Mouse (Mus musculus): Measurements from ENCODE around the gene Stard7.

The Stard7 gene

GRCm38 (mm10) chr2:127315155-127315470 is 45.1 kb downstream of the Stard7 start:
- in situ Hi-C loops (cut with MboI, MseI), result loop anchor here (25.0 kb wide), 1 partner anchor 1122 kb away; no protein-coding TSS in a partner anchor

- in situ Hi-C loops (cut with MboI, MseI), result loop anchor here (25.0 kb wide), 1 partner anchor 1121 kb away; no protein-coding TSS in a partner anchor
Measured at GRCm38 (mm10) chr2:127316431-127316830, 46.4 kb downstream of the Stard7 start.

GRCm38 (mm10) chr2:127318136-127318535 is 48.1 kb downstream of the Stard7 start:
- in situ Hi-C loops (cut with MboI, MseI), result loop anchor here (25.0 kb wide), 1 partner anchor 1119 kb away; no protein-coding TSS in a partner anchor

- in situ Hi-C loops (cut with MboI, MseI), result loop anchor here (25.0 kb wide), 1 partner anchor 1118 kb away; no protein-coding TSS in a partner anchor
Measured at GRCm38 (mm10) chr2:127319071-127319470, 49.1 kb downstream of the Stard7 start.

- in situ Hi-C loops (cut with MboI, MseI), result loop anchor here (25.0 kb wide), 1 partner anchor 1115 kb away; no protein-coding TSS in a partner anchor
Measured at GRCm38 (mm10) chr2:127322671-127323285, 52.8 kb downstream of the Stard7 start.

DNA sequence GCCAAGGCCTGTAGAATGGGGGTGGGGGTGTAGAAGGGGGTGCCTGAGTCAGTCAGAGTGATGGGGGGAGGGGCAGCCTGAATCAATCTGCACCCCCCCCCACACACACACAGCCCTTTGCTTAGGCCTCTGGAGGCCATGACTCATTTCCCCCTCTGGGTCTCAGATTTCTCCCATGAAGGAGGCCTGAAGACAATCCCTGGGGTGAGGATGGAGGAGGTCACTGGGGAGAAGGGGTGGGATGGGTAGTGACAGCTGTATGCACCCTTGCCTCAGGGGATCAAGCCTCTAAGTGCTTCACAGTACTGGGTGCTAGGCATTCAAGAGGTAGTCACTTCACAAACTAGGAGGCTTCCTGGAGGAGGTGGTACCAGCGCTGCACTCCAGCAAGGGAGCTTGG is 53.6 kb downstream of the Stard7 start:
- in situ Hi-C loops (cut with MboI, MseI), result loop anchor here (25.0 kb wide), 1 partner anchor 1114 kb away; no protein-coding TSS in a partner anchor

- in situ Hi-C loops (cut with MboI, MseI), result loop anchor here (25.0 kb wide), 1 partner anchor 1113 kb away; no protein-coding TSS in a partner anchor
Measured at GRCm38 (mm10) chr2:127324456-127324855, 54.4 kb downstream of the Stard7 start.

DNA sequence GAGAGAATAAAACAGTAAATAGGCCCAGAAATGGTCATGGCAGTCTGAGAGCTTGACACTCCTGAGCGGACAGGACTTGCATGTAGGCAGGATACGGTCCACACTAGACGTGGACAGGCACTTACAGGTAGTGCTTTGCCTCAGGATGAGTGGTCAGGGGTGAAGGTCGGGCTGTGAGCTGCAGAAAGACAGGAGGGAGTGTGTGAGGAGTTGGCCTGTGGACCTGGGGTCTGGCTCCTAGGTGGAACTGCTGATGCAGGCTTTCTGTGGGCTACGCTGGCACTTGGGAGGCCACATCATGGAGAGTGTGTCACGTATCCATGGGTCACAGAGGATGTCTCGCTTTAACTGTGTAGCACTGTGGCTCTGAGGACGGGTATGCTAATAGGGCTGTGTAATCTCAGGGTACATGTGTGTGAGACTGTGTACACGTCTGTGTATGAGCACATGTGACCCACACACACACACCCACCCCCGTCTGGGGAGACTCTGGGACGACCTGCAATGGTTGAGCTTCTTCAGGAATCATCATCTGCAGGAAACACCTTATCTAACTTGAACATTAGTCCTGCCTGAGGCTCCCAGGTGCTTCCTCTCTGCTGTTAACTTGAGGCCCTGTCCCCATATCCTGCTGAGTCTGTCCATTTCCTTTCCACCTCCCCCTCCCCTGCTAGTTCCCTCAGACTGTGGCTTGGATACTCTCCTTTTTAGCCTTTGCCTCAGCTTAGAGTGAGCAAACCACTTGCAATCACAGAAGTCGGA is 58.3 kb downstream of the Stard7 start:
- in situ Hi-C loops (cut with MboI, MseI), result no loop called here

DNA sequence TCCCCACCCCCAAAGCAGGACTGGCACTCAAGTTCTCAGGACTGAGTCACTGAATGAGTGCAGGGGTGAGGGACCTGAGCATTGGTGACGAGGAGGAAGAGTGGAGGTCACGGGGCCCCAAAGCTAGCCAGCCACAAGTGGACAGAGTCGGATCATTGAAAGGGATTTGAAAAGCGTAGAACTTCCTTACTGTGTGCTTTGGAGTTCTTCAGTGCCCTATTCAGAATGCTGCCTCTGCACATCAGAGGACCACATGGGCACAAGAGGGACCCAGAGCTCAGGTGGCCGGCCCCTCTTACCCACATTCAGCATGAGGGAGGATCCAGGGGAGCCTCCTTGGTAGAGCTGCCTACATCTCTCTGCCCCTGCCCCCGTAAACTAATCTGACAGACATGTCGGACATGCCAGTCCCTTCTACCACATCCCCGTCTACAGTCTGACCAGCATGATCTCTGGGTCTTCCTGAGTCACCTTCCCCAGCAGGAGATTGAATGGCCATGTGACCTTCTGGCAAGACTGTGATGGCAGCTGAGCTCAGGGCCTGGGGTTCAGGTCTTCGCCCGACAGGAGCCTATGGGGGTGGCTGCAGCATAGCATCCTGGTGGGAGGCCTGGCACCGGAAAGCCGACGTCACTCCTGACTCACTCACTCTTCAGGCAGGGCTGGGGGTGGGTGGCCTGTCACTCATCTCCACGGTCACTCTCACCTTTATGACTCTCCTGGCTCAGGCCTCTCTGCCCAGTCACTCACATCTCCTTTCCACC is 63.0 kb downstream of the Stard7 start:
- in situ Hi-C loops (cut with MboI, MseI), result no loop called here

DNA sequence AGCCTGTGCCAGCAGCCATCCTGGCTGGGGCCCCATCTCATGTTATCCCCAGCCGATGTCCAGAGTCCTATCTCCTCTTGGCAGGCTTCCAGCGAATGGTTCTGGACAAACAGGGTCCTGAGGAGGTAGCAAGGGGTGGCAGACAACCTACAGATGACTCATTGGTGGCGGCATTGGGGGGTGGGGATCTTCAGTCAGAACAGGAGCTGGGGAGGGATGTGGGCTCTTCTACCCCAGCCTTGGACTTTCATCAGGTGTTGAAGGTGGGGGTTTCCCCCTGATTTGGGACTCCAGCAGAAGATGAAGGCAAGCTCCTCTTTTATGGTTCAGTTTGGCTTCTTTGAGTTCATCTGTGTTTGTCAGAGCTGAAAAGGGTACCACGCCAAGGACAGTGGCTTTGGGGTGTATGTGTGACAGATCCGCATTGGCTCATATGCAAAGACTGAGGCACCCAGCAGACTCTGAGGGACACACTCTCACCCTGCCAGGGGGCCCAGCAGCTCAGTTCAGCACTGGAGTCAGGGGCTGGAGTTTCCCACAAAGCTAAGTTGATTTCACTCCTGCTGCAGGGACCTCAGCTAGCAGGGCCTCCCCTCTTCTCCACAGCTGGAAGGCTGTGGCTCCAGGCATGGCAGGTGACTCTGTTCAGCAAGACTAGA is 64.1 kb downstream of the Stard7 start:
- in situ Hi-C loops (cut with MboI, MseI), result no loop called here

DNA sequence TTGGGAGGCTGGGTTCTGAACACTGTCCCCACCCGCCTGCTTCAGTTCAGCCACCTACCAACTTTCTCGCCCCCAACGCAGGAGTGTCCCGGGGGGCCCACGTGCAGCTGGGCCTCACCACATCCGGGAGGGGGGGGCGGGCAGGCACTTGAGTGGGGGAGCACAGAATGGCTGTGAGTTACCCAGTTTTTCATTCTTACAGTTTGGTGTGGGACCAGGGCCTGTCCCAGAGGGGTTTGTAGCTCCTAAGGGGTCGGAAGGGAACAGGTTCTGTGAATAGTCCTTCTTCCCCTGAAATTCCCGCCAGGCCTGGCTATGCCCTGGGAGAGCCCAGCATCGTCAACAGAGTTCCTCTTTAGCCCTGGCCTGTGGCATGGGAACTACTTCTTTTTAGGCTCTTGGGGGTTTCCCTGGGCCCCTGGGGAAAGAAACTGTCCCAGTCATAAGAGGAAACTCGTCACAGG is 65.1 kb downstream of the Stard7 start:
- in situ Hi-C loops (cut with MboI, MseI), result no loop called here

DNA sequence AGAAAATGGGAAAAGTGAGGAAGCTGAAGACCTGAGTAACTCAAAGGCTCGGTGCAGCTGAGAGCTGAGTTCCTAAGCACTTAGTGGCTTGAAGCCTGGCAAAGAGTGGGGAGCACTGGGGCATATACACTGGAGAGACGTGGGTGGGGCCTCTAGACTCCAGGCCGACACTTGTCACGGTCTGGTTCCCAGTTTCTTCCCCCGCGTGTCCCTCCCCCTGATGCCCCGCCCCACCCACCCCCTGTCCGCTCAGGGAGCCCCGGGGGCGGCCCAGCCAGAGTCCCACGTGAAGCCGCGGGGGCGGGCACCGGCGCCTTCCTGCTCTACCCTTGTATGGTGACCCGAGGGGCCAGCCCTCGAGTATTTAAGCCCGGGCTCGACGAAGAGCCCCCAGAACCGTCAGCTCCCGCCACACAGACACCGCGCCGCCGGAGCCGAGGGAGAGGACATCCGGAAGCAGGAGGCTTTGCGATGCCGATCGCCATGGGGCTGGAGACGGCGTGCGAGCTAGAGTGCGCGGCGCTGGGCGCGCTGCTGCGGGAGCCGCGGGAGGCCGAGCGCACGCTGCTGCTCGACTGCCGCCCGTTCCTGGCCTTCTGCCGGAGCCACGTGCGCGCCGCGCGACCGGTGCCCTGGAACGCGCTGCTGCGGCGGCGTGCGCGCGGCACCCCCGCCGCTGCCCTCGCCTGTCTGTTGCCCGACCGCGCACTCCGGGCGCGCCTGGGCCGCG is 65.9 kb downstream of the Stard7 start, which contains the start of gene Dusp2:
Dusp2 (plus strand) TSS at position 393 of the 730 bp plus-strand sequence.
- in situ Hi-C loops (cut with MboI, MseI), result no loop called here

GRCm38 (mm10) chr2:127336497-127336832 is 66.4 kb downstream of the Stard7 start:
- in situ Hi-C loops (cut with MboI, MseI), result no loop called here

GRCm38 (mm10) chr2:127336885-127337284 is 66.9 kb downstream of the Stard7 start:
- in situ Hi-C loops (cut with MboI, MseI), result no loop called here

- in situ Hi-C loops (cut with MboI, MseI), result no loop called here
Measured at GRCm38 (mm10) chr2:127337531-127337930, 67.5 kb downstream of the Stard7 start.

DNA sequence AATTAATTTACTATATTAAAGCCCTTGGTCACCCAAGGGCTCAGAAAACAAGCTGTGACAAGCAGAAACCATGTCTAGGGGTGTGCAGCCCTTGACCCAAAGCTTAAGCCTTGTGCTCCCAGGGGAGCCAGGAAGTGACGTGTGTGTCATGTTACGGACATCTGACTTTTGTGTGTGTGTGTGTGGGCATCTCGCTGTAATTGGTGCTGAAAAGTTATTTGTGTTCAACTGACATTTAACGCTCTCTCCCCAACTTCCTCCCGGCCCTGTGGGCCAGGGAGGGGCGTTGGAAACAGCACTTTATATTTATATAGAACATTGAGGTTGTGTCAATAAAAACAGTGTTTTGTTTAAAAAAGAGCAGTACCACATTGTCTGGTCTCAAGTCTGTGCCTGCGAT is 68.0 kb downstream of the Stard7 start:
- in situ Hi-C loops (cut with MboI, MseI), result no loop called here

DNA sequence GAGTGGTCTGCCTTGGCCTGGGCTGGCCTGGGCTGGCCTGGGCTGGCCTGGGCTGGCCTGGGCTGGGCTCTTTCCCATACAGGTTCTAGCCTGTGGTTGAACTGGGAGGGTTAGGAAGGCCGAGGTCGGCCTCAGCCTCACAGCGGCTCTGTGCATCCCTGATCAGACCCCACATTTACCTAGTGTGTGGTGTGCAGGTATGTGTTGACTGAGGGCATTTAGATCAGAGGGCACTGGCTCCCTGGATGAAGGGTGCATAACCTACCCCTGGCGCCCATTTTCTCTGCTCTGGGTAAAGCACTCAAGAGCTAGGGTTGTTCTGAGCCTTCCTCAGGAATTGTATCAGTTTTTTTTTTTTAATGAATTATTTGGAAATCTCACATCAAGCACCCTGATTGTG is 68.4 kb downstream of the Stard7 start, which contains the start of gene Astl:
Astl (plus strand) TSS at position 224 of the 400 bp plus-strand sequence.
- in situ Hi-C loops (cut with MboI, MseI), result no loop called here

DNA sequence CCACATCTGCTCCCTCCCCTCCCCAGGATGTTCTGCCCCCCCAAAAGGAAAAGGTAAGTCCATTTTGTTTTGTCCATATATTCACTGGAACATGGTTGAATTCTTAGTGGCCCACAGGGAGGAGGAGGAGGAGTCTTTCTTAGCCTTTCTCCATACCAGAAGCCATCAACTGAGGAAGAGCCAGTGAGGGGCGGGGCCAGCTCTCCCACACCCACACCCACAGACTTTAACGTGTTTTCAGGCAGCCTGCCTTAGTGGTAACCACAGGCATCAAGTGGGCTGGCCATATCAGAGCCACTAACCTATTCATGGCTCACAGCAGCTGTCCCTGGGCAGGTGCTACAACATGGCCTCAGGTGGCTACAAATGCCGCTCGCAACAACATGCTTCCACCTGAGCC is 68.8 kb downstream of the Stard7 start:
- in situ Hi-C loops (cut with MboI, MseI), result no loop called here

GRCm38 (mm10) chr2:127339262-127339661 is 69.2 kb downstream of the Stard7 start:
- in situ Hi-C loops (cut with MboI, MseI), result no loop called here

- in situ Hi-C loops (cut with MboI, MseI), result loop anchor here (5.0 kb wide), 1 partner anchor 34 kb away; no protein-coding TSS in a partner anchor
Measured at GRCm38 (mm10) chr2:127341159-127341558, 71.1 kb downstream of the Stard7 start.

DNA sequence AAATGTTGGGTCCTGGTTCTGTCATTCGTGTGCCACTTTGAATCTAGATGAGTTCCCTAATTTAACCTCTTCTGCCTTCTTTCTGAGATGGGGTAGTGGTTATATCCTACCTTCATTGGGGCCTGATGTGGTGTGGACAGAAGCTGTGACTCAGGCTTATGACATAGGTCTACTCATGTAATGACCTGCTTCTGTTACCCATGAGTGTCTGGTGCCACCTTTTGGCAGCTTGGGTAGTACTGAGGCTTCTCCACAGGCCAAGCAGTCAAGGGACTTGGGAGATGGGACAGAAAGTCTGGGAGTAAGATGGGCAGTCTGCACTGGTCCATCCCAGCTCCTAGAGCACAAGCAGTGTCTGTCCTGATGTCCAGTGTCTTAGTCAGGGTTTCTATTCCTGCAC is 76.3 kb downstream of the Stard7 start:
- in situ Hi-C loops (cut with MboI, MseI), result no loop called here
